Mouse (Mus musculus) kidney, adult 2 months (tissue): ENCODE data around the gene Pfkl.

Source experiments
- CTCF ChIP-seq: fragments of 200-500 bp; conservative IDR thresholded peaks from 2 replicates; pipeline ENCODE4 v1.5.1; 2011; ENCODE audit warnings: low read depth, mild to moderate bottlenecking, control low read depth, low read length, moderate library complexity, mixed read lengths; ENCODE audit not compliant: insufficient read depth, insufficient read length
- POLR2A ChIP-seq: fragments of 200-500 bp; IDR thresholded peaks from one replicate; pipeline ENCODE4 v1.6.1; 2011; ENCODE audit warnings: low read depth, low read length, control low read depth

DNA sequence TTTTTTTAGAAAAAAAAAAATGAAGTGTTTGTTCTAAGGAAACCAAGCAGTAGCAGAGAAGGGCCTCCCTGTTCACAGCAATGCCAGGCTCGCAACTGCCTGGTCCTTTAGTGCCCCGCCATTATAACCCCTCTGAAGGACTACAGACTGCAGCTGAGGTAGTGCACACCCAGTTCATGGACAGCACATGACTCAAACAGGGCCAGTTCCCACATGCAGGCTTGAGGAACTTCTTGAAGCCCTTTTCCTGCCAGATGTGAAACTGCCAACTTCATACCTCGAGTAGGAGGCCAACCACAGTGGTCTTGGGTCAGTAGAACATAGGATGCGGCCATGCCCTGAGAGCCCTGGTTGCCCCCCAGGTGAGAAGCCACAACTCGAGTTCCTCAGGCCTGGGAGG, 35.6 kb downstream of the Pfkl start:
- TF ChIP-seq CTCF (no peak), POLR2A (no peak)
